Mouse (Mus musculus) testis, adult 2 months (tissue): ENCODE data around the gene Tmod2. TPM values are rescaled to one million over a fixed set of nuclear protein-coding genes. Genes with fewer than 3 reads are reported as not detected.

Experiments used
- H3K27ac ChIP-seq: fragments of 200-500 bp; 2 replicates; pipeline ENCODE4 v1.5.1; 2012; ENCODE audit warnings: low read depth, low read length; ENCODE audit not compliant: control insufficient read depth, insufficient read depth
- H3K27me3 ChIP-seq: fragments of 200-500 bp; 2 replicates; pipeline ENCODE4 v1.6.1; 2012; ENCODE audit warnings: mild to moderate bottlenecking, low read length, moderate library complexity; ENCODE audit not compliant: control insufficient read depth, insufficient read depth
- H3K36me3 ChIP-seq: fragments of 200-500 bp; 2 replicates; pipeline ENCODE4 v1.6.1; 2012; ENCODE audit warnings: mild to moderate bottlenecking, low read length; ENCODE audit not compliant: control insufficient read depth, insufficient read depth
- H3K4me1 ChIP-seq: fragments of 200-500 bp; 2 replicates; pipeline ENCODE4 v1.6.1; 2012; ENCODE audit warnings: low read length; ENCODE audit not compliant: control insufficient read depth, insufficient read depth
- H3K4me3 ChIP-seq: fragments of 200-500 bp; 2 replicates; pipeline ENCODE4 v1.5.1; 2012; ENCODE audit warnings: low read depth, mild to moderate bottlenecking, low read length, moderate library complexity, mixed read lengths; ENCODE audit not compliant: control insufficient read depth
- CTCF ChIP-seq: fragments of 200-500 bp; IDR thresholded peaks from 2 replicates; pipeline ENCODE4 v1.5.1; 2012; ENCODE audit warnings: low read depth, mild to moderate bottlenecking, inconsistent platforms, low read length, moderate library complexity; ENCODE audit not compliant: control insufficient read depth, insufficient read depth, insufficient replicate concordance
- POLR2A ChIP-seq: fragments of 200-500 bp; IDR thresholded peaks from 2 replicates; pipeline ENCODE4 v1.6.1; 2012; ENCODE audit warnings: low read depth, mild to moderate bottlenecking, inconsistent platforms, low read length, moderate library complexity; ENCODE audit not compliant: control insufficient read depth
- polyA plus RNA-seq: library from polyadenylated mRNA; depleted of rRNA; stranded (reverse); fragments of >200 nt; gene quantifications from 2 replicates; pipeline ENCODE4 v1.2.3, GENCODE M21; 2012; rRNA removed

The Tmod2 gene
- polyA plus RNA-seq, 1 experiment: 49.6 TPM

- TF ChIP-seq POLR2A (no peak), CTCF (no peak)
- no peaks in the 10 kb centered on the region for H3K27me3 ChIP-seq
- no peaks in the 10 kb centered on the region for H3K4me1 ChIP-seq
- no peak overlapping the region for H3K4me3 ChIP-seq
- H3K27ac ChIP-seq: no peak overlapping the region
- no peaks in the 10 kb centered on the region for H3K36me3 ChIP-seq
Observed at GRCm38 (mm10) chr9:75527368-75528059, 83.6 kb downstream of the Tmod2 start.

GRCm38 (mm10) chr9:75523646-75524045, 87.5 kb downstream of the Tmod2 start:
- Histone ChIP-seq H3K27me3 (no peaks in the 10 kb centered on the region), H3K36me3 (no peaks in the 10 kb centered on the region), H3K4me1 (no peaks in the 10 kb centered on the region), H3K4me3 (no peak overlapping the region), H3K27ac (no peak overlapping the region)
- no peak for TF ChIP-seq POLR2A
- no peak for TF ChIP-seq CTCF

GRCm38 (mm10) chr9:75522217-75522616, 88.9 kb downstream of the Tmod2 start:
- TF ChIP-seq CTCF (no peak), POLR2A (no peak)
- Histone ChIP-seq H3K4me3 (no peak overlapping the region), H3K4me1 (no peaks in the 10 kb centered on the region), H3K27ac (no peak overlapping the region), H3K36me3 (no peaks in the 10 kb centered on the region), H3K27me3 (no peaks in the 10 kb centered on the region)

- TF ChIP-seq CTCF (peak; percentile 29; the same call in 1 of the 2 replicates), POLR2A (no peak)
Observed at GRCm38 (mm10) chr9:75521788-75522187, 89.3 kb downstream of the Tmod2 start.

GRCm38 (mm10) chr9:75520940-75521339, 90.2 kb downstream of the Tmod2 start:
- H3K27ac ChIP-seq: no peak overlapping the region
- H3K4me3 ChIP-seq: no peak overlapping the region
- H3K4me1 ChIP-seq: no peaks in the 10 kb centered on the region
- TF ChIP-seq POLR2A: no peak
- no peak for TF ChIP-seq CTCF
- no peaks in the 10 kb centered on the region for H3K36me3 ChIP-seq
- H3K27me3 ChIP-seq: no peaks in the 10 kb centered on the region

More at GRCm38 (mm10) chr9:75521788-75522187, 89.3 kb downstream of the Tmod2 start:
- Histone ChIP-seq H3K27me3 (no peaks in the 10 kb centered on the region), H3K4me1 (no peaks in the 10 kb centered on the region), H3K4me3 (no peak overlapping the region), H3K36me3 (no peaks in the 10 kb centered on the region), H3K27ac (no peak overlapping the region)

GRCm38 (mm10) chr9:75517751-75518150, 93.4 kb downstream of the Tmod2 start:
- TF ChIP-seq POLR2A (no peak), CTCF (no peak)
- H3K27me3 ChIP-seq: no peaks in the 10 kb centered on the region
- no peak overlapping the region for H3K27ac ChIP-seq

More at GRCm38 (mm10) chr9:75517751-75518150, 93.4 kb downstream of the Tmod2 start:
- Histone ChIP-seq H3K4me3 (no peak overlapping the region), H3K36me3 (no peaks in the 10 kb centered on the region), H3K4me1 (no peaks in the 10 kb centered on the region)

Other genes with a start within 250 kb of the Tmod2 start
- gene Mapk6, start 201.3 kb downstream of the Tmod2 start, polyA plus RNA-seq: 204 and 209 TPM in 2 replicates
- 12.2 and 13.6 TPM in 2 replicates for gene Leo1, start 169.8 kb downstream of the Tmod2 start, polyA plus RNA-seq
- 6.3 and 7.9 TPM in 2 replicates for gene Tmod3, start 51.7 kb downstream of the Tmod2 start, polyA plus RNA-seq
- 3.3 and 3.5 TPM in 2 replicates for gene Lysmd2, start 14.4 kb upstream of the Tmod2 start, polyA plus RNA-seq
- 0.28 and 0.52 TPM in 2 replicates for gene Scg3, start 72.7 kb upstream of the Tmod2 start, polyA plus RNA-seq
- gene Bmp5, start 164.0 kb upstream of the Tmod2 start, polyA plus RNA-seq: 0.20 and 0.27 TPM in 2 replicates